Mouse (Mus musculus) intestine, postnatal 0 days (tissue): Measurements from ENCODE around the gene Edem2. TPM values are rescaled to one million over a fixed set of nuclear protein-coding genes. Genes with fewer than 3 reads are reported as not detected.
A peak's percentile ranks its signal among the peaks of the same experiment; 100 is the strongest.

Experiments used
- ATAC-seq: fragments of 200-750 bp; cut with Nextera tagmentation; 2 replicates; pipeline ENCODE4 v1.8.0; 2017; ENCODE audit warnings: mild to moderate bottlenecking, moderate TSS enrichment, moderate library complexity
- H3K27ac ChIP-seq: fragments of 300-500 bp; sonication (generic); 2 replicates; pipeline ENCODE4 v1.5.1; 2014; ENCODE audit warnings: mild to moderate bottlenecking, low read depth, low read length, moderate library complexity
- H3K27me3 ChIP-seq: fragments of 300-500 bp; sonication (generic); replicated peaks from 2 replicates; pipeline ENCODE4 v1.6.1; 2014; ENCODE audit warnings: low read length, mixed read lengths; ENCODE audit not compliant: control insufficient read depth, insufficient read depth
- H3K36me3 ChIP-seq: fragments of 300-500 bp; sonication (generic); 2 replicates; pipeline ENCODE4 v1.6.1; 2014; ENCODE audit warnings: mild to moderate bottlenecking, moderate library complexity; ENCODE audit not compliant: control insufficient read depth, insufficient read depth
- H3K4me1 ChIP-seq: fragments of 300-500 bp; sonication (generic); replicated peaks from 2 replicates; pipeline ENCODE4 v1.6.1; 2014; ENCODE audit warnings: antibody characterized with exemption, low read length, mixed read lengths; ENCODE audit not compliant: control insufficient read depth, insufficient read depth
- H3K4me2 ChIP-seq: fragments of 300-500 bp; sonication (generic); replicated peaks from 2 replicates; pipeline ENCODE4 v1.6.1; 2014; ENCODE audit warnings: low read depth, mild to moderate bottlenecking, moderate library complexity
- H3K4me3 ChIP-seq: fragments of 300-500 bp; sonication (generic); 2 replicates; pipeline ENCODE4 v1.5.1; 2014; ENCODE audit warnings: low read depth, low read length
- H3K9ac ChIP-seq: fragments of 300-500 bp; sonication (generic); 2 replicates; pipeline ENCODE4 v1.6.1; 2014; ENCODE audit warnings: mild to moderate bottlenecking, low read depth, low read length
- H3K9me3 ChIP-seq: fragments of 300-500 bp; sonication (generic); 2 replicates; pipeline ENCODE4 v1.6.1; 2016; ENCODE audit warnings: mixed run types; ENCODE audit not compliant: control insufficient read depth
- CTCF ChIP-seq: sonication (generic); IDR thresholded peaks from 2 replicates; pipeline ENCODE4 v1.5.1; 2016; ENCODE audit warnings: low read depth, mild to moderate bottlenecking, control low read depth, antibody characterized with exemption, moderate library complexity
- WGBS: fragments of 180-500 bp; shearing (Covaris S2); extraction: QIAGEN DNeasy Blood & Tissue Kit; methylation state at CpG from one replicate; pipeline ENCODE4 v1.1.7; 2014; 5-methylcytosine and 5-hydroxymethylcytosine counted together
- polyA plus RNA-seq: library from polyadenylated mRNA; unstranded; fragments of >200 nt; fragmentation: Nextera tagmentation; extraction: Ambion mirVana; gene quantifications from 2 replicates; pipeline ENCODE4 v1.2.1, GENCODE M21; 2015

Edem2 gene
- polyA plus RNA-seq, 1 experiment from 2014 or later, result 61.6 TPM

- Histone ChIP-seq H3K36me3 (peaks cover 20% of the 10 kb centered on the region; the same call in 1 of the 2 replicates), H3K9ac (no peak overlapping the region), H3K9me3 (no peaks in the 10 kb centered on the region), H3K4me1 (0 out of 2 replicates have a peak, but pooled peaks cover 4% of the 10 kb centered on the region), H3K4me2 (peak overlapping the region; percentile 88), H3K27ac (no peak overlapping the region), H3K4me3 (peak overlapping the region; percentile 63), H3K27me3 (no peaks in the 10 kb centered on the region)
- 36% methylated on average over 7 of the region's 7 CpGs for WGBS
- TF ChIP-seq CTCF, result no peak
- ATAC-seq, result no peak; the same call in 1 of the 2 replicates
These were observed 1.4 kb downstream of the Edem2 start for GRCm38 (mm10) chr2:155727764-155728395.

GRCm38 (mm10) chr2:155726302-155726701 lies 3.0 kb downstream of the Edem2 start:
- 75% methylated on average over 7 of the region's 7 CpGs for WGBS
- 0 out of 2 replicates have a peak, but pooled peaks cover 4% of the 10 kb centered on the region for H3K4me1 ChIP-seq
- no peak for ATAC-seq

GRCm38 (mm10) chr2:155724526-155724925 lies 4.7 kb downstream of the Edem2 start:
- TF ChIP-seq CTCF, result no peak
- peaks cover 39% of the 10 kb centered on the region; the same call in 1 of the 2 replicates for H3K36me3 ChIP-seq
- H3K9ac ChIP-seq, result no peak overlapping the region
- H3K4me2 ChIP-seq, result no peak overlapping the region
- WGBS, result 86% methylated on average over 6 of the region's 6 CpGs
- H3K4me1 ChIP-seq, result 0 out of 2 replicates have a peak, but pooled peaks cover 4% of the 10 kb centered on the region
- H3K9me3 ChIP-seq, result no peaks in the 10 kb centered on the region
- no peaks in the 10 kb centered on the region for H3K27me3 ChIP-seq
- no peak overlapping the region; the same call in 1 of the 2 replicates for H3K27ac ChIP-seq
- no peak overlapping the region for H3K4me3 ChIP-seq
- no peak for ATAC-seq

More at GRCm38 (mm10) chr2:155726302-155726701, 3.0 kb downstream of the Edem2 start:
- Histone ChIP-seq H3K9me3 (no peaks in the 10 kb centered on the region), H3K27me3 (no peaks in the 10 kb centered on the region), H3K36me3 (peaks cover 30% of the 10 kb centered on the region; the same call in 1 of the 2 replicates), H3K4me2 (no peak overlapping the region), H3K9ac (no peak overlapping the region), H3K4me3 (no peak overlapping the region), H3K27ac (no peak overlapping the region)
- TF ChIP-seq CTCF, result no peak

GRCm38 (mm10) chr2:155724036-155724435 lies 5.2 kb downstream of the Edem2 start:
- TF ChIP-seq CTCF, result no peak
- ATAC-seq, result no peak
- Histone ChIP-seq H3K9ac (no peak overlapping the region), H3K4me1 (0 out of 2 replicates have a peak, but pooled peaks cover 4% of the 10 kb centered on the region), H3K9me3 (no peaks in the 10 kb centered on the region), H3K27me3 (no peaks in the 10 kb centered on the region), H3K4me2 (no peak overlapping the region), H3K36me3 (peaks cover 44% of the 10 kb centered on the region; the same call in 1 of the 2 replicates), H3K4me3 (no peak overlapping the region), H3K27ac (no peak overlapping the region; the same call in 1 of the 2 replicates)
- 59% methylated on average over 5 of the region's 5 CpGs for WGBS

- H3K27me3 ChIP-seq, result no peaks in the 10 kb centered on the region
- H3K4me3 ChIP-seq, result no peak overlapping the region
- no peak for ATAC-seq
- WGBS, result 66% methylated on average over 5 of the region's 5 CpGs
- no peak overlapping the region for H3K9ac ChIP-seq
- H3K4me2 ChIP-seq, result no peak overlapping the region
- H3K4me1 ChIP-seq, result no peaks in the 10 kb centered on the region
- peaks cover 52% of the 10 kb centered on the region for H3K36me3 ChIP-seq
- TF ChIP-seq CTCF, result no peak
- H3K27ac ChIP-seq, result peak overlapping the region; percentile 24
- H3K9me3 ChIP-seq, result no peaks in the 10 kb centered on the region
These were observed 8.7 kb downstream of the Edem2 start for GRCm38 (mm10) chr2:155720585-155720984.

- Histone ChIP-seq H3K4me1 (no peaks in the 10 kb centered on the region), H3K4me3 (no peak overlapping the region), H3K4me2 (no peak overlapping the region), H3K36me3 (peaks cover 66% of the 10 kb centered on the region), H3K9ac (0 out of 2 replicates have a peak overlapping the region, but pooled peaks have one; percentile 17), H3K27ac (peak overlapping the region; percentile 73), H3K9me3 (no peaks in the 10 kb centered on the region), H3K27me3 (no peaks in the 10 kb centered on the region)
- peak; percentile 86 for ATAC-seq
- no peak for TF ChIP-seq CTCF
- 59% methylated on average over 12 of the region's 12 CpGs for WGBS
These were observed 11.9 kb downstream of the Edem2 start for GRCm38 (mm10) chr2:155717082-155717990.
